In the genomic region with DNA sequence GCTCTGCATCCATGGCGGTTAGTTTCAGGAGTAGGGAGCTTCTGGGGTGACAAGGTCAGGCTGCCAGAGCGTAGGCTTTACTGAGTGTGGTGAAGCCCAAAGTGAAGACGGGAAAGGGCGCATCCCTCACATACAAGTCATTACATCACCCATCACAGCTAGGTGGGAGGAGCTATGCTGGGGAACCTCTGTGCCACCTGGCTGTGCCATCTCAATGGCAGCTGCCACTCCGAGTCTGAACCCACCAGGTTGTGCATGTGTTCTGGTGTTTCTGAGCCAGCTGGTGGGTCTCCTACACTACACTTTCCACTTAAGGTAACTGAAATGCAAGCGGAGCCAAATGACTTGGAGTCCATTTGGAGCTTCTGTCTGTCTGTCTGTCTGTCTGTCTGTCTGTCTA, we compare ENCODE assay signal across 25 mouse cellular contexts.
"Had no signal": no experiment of that assay in that cellular context is flagged by ENCODE, and none has a peak within 500 bp of the region (broad histone marks: within the 10 kb centered on the region; RNA-seq: fewer than 3 reads in every experiment).

No protein-coding gene starts in this region.

- H3K9ac ChIP-seq: forebrain, postnatal 0 days; heart, embryonic 13.5 days; heart, embryonic 15.5 days; hindbrain, embryonic 15.5 days; kidney, embryonic 15.5 days; limb, embryonic 13.5 days; limb, embryonic 15.5 days had no signal

- H3K4me2 ChIP-seq: heart, embryonic 11.5 days; heart, embryonic 13.5 days; heart, embryonic 15.5 days; hindbrain, embryonic 15.5 days; kidney, embryonic 15.5 days; limb, embryonic 13.5 days; limb, embryonic 15.5 days had no signal

- DNase-seq: forebrain, postnatal 0 days; gastrocnemius, postnatal 14 days; gastrocnemius, postnatal 36 days; heart, adult 11 months; heart, adult 2 months; heart, postnatal 14 days; heart, postnatal 36 days; kidney, adult 11 months; kidney, adult 2 months; kidney, adult 9 months; kidney, postnatal 14 days; kidney, postnatal 36 days; layer of hippocampus, adult 9-11 months; layer of hippocampus, postnatal 36 days; left cerebral cortex, postnatal 4 days had no signal

- H3K27me3 ChIP-seq: heart, embryonic 15.5 days; kidney, embryonic 15.5 days; limb, embryonic 15.5 days had no signal

- H3K4me1 ChIP-seq: heart, embryonic 15.5 days had no signal

- H3K27ac ChIP-seq: heart, adult 2 months; heart, embryonic 13.5 days; heart, embryonic 15.5 days; hindbrain, embryonic 15.5 days; kidney, embryonic 15.5 days; kidney, postnatal 0 days had no signal

- H3K4me3 ChIP-seq: heart, adult 2 months; heart, embryonic 13.5 days; heart, embryonic 15.5 days; hindbrain, embryonic 15.5 days; kidney, embryonic 15.5 days; limb, embryonic 13.5 days; limb, embryonic 15.5 days had no signal

- H3K36me3 ChIP-seq: hindbrain, embryonic 15.5 days; kidney, embryonic 15.5 days; limb, embryonic 13.5 days; limb, embryonic 15.5 days had no signal

- ATAC-seq: forebrain, postnatal 0 days; hindbrain, postnatal 0 days; intestine, embryonic 16.5 days had no signal

- H3K9me3 ChIP-seq: heart, embryonic 13.5 days; heart, embryonic 15.5 days; hindbrain, embryonic 15.5 days; kidney, embryonic 15.5 days; limb, embryonic 13.5 days; limb, embryonic 15.5 days had no signal
